Mouse (Mus musculus) erythroblast, embryonic 14.5 days (primary cell): Measurements from ENCODE around the gene Nfia.

Experiments used
- GATA1 ChIP-seq: IDR thresholded peaks from 2 replicates; pipeline ENCODE4 v1.6.1; 2012; ENCODE audit warnings: low read length, inconsistent platforms, mixed read lengths
- TAL1 ChIP-seq: IDR thresholded peaks from 3 replicates; pipeline ENCODE4 v1.6.1; 2012; ENCODE audit warnings: low read length, inconsistent platforms, mixed read lengths

DNA sequence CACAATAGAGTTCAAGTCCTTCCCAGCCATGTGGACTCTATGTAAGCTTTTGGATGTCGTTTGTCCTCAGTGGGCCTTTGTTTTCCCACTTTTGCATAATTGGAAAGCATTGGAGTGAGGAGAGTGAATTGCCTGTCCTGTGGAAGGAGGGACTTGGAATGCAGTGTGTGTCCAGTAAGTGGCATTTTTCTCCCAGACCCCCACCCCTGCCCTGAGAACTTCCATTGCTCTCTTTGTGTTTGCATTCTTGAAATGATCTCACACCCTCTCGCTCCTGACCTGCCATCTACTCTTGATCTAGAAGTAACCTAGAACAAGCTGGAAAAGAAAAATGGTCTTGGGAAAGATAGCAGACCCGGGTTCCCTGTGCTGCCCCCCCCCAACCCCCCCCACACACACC, 278.8 kb downstream of the Nfia start:
- TF ChIP-seq GATA1 (no peak), TAL1 (no peak)
